Mouse (Mus musculus): Measurements from ENCODE around the gene Ccdc65. TPM values are rescaled to one million over a fixed set of nuclear protein-coding genes. Genes with fewer than 3 reads are reported as not detected.

Ccdc65 gene
- total RNA-seq, 4 experiments from 2014 or later: 8.6 to 12.7 (median 11.6) TPM

GRCm38 (mm10) chr15:98692171-98692715 is 15.8 kb upstream of the Ccdc65 start:
- DNase-seq (ENCODE audit: low spot score in 2 of 2): no peak

- no peak for DNase-seq (ENCODE audit: low spot score in 2 of 2)
Measured at GRCm38 (mm10) chr15:98695726-98696125, 12.3 kb upstream of the Ccdc65 start.

- DNase-seq (ENCODE audit: low spot score in 2 of 2): no peak
Measured at GRCm38 (mm10) chr15:98696216-98696615, 11.8 kb upstream of the Ccdc65 start.

GRCm38 (mm10) chr15:98699190-98700105 is 8.6 kb upstream of the Ccdc65 start:
- DNase-seq (ENCODE audit: low spot score in 2 of 2): peak; percentile 87 to 91

- no peak for DNase-seq (ENCODE audit: low spot score in 2 of 2)
Measured at GRCm38 (mm10) chr15:98704312-98704711, 3.7 kb upstream of the Ccdc65 start.

GRCm38 (mm10) chr15:98710442-98710841 is 2.4 kb downstream of the Ccdc65 start:
- DNase-seq (ENCODE audit: low spot score in 2 of 2): no peak

- DNase-seq (ENCODE audit: low spot score in 2 of 2): no peak
Measured at GRCm38 (mm10) chr15:98714230-98714652, 6.2 kb downstream of the Ccdc65 start.

- no peak for DNase-seq (ENCODE audit: low spot score in 2 of 2)
Measured at GRCm38 (mm10) chr15:98717301-98717700, 9.3 kb downstream of the Ccdc65 start.

- no peak for DNase-seq (ENCODE audit: low spot score in 2 of 2)
Measured at GRCm38 (mm10) chr15:98722191-98722590, 14.2 kb downstream of the Ccdc65 start.

GRCm38 (mm10) chr15:98722854-98723253 is 14.8 kb downstream of the Ccdc65 start:
- no peak for DNase-seq (ENCODE audit: low spot score in 2 of 2)

- no peak for DNase-seq (ENCODE audit: low spot score in 2 of 2)
Measured at GRCm38 (mm10) chr15:98724441-98724840, 16.4 kb downstream of the Ccdc65 start.

- DNase-seq (ENCODE audit: low spot score in 2 of 2): no peak
Measured at GRCm38 (mm10) chr15:98726079-98726478, 18.1 kb downstream of the Ccdc65 start.

GRCm38 (mm10) chr15:98726746-98727145 is 18.7 kb downstream of the Ccdc65 start:
- no peak for DNase-seq (ENCODE audit: low spot score in 2 of 2)

- no peak for DNase-seq (ENCODE audit: low spot score in 2 of 2)
Measured at GRCm38 (mm10) chr15:98727443-98728321, 19.7 kb downstream of the Ccdc65 start, which contains the start of gene Fkbp11. Gene Fkbp11 (minus strand): TSS chr15:98728198.

GRCm38 (mm10) chr15:98728366-98728765 is 20.4 kb downstream of the Ccdc65 start:
- DNase-seq (ENCODE audit: low spot score in 2 of 2): no peak

- DNase-seq (ENCODE audit: low spot score in 2 of 2): no peak
Measured at GRCm38 (mm10) chr15:98729791-98730545, 22.0 kb downstream of the Ccdc65 start.

- no peak for DNase-seq (ENCODE audit: low spot score in 2 of 2)
Measured at GRCm38 (mm10) chr15:98730790-98731189, 22.8 kb downstream of the Ccdc65 start.

- no peak for DNase-seq (ENCODE audit: low spot score in 2 of 2)
Measured at GRCm38 (mm10) chr15:98732006-98732531, 24.1 kb downstream of the Ccdc65 start.

- DNase-seq (ENCODE audit: low spot score in 2 of 2): no peak
Measured at GRCm38 (mm10) chr15:98733370-98733769, 25.4 kb downstream of the Ccdc65 start.

GRCm38 (mm10) chr15:98733976-98734566 is 26.1 kb downstream of the Ccdc65 start:
- no peak for DNase-seq (ENCODE audit: low spot score in 2 of 2)
